Mouse (Mus musculus): ENCODE measurements around the gene Tusc2. TPM values are rescaled to one million over a fixed set of nuclear protein-coding genes. Genes with fewer than 3 reads are reported as not detected.

Tusc2 gene
- polyA plus RNA-seq, 1 experiment from 2014 or later, result 114 TPM

DNA sequence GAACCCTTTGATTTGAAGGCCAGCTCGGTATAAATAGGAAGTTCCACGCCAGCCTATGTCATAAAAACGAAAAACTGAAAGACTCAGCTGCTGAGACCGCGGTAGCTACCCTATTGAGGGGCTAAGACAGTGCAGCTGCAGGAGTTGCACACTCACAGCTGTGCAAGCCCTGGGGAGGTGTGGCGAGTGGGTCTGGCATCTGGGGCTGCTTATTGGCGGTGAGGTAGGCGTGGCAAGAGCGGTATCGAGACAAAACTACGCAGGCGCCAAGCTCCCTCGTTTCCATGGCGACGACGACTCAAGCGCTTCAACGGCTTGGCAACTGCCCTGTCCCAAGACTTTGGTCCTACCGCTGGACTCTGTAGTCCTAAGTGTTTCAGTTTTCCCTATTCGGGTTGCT lies 16.0 kb upstream of the Tusc2 start, which contains the start of gene Zmynd10:
Zmynd10 (plus strand) TSS at position 273 of the 400 bp plus-strand sequence.
- Histone ChIP-seq H3K9ac (peak within 1 kb of the TSS; percentile 53; the same call in 1 of the 2 replicates), H3K27ac (replicated peaks) (peak within 1 kb of the TSS; percentile 69)
- 1% methylated on average over 20 of the region's 20 CpGs for WGBS

DNA sequence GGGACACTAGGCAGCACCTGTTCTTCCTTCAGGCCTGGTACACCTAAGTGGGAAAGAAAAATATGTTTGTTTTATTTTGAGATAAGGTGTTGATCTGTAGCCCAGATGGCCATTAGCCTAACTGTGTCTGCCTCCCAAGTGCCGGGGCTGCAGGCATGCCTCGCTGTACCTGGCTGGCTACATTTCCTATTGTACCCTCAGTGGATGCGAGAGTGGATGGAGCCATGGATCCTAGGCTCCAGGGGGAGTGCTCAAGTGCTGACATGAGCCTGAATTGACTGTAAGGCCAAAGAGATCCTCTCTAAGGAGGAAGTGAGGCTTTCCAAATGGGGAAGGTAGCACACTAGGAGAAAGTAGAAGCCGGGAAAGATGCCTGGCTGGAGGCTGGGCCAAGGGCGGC lies 15.1 kb upstream of the Tusc2 start:
- ATAC-seq (ENCODE audit: low read depth), result no peak
- no peak overlapping the region for H3K27ac ChIP-seq (replicated peaks)
- peaks cover 55% of the 10 kb centered on the region for H3K4me1 ChIP-seq (replicated peaks)
- no peak overlapping the region for H3K9ac ChIP-seq
- H3K4me3 ChIP-seq, result no peak overlapping the region
- peaks cover 20% of the 10 kb centered on the region for H3K36me3 ChIP-seq
- H3K9me3 ChIP-seq, result no peaks in the 10 kb centered on the region
- H3K27me3 ChIP-seq, result peaks cover 54% of the 10 kb centered on the region
- WGBS, result 77% methylated on average over 5 of the region's 5 CpGs
- H3K4me2 ChIP-seq, result no peak overlapping the region

More for the DNA sequence above, 16.0 kb upstream of the Tusc2 start, which contains the start of gene Zmynd10:
- Histone ChIP-seq H3K4me3 (peak within 1 kb of the TSS; percentile 19), H3K4me1 (replicated peaks) (peaks cover 57% of the 10 kb centered on the region), H3K36me3 (peaks cover 20% of the 10 kb centered on the region), H3K9me3 (no peaks in the 10 kb centered on the region), H3K27me3 (peaks cover 44% of the 10 kb centered on the region), H3K4me2 (peak within 1 kb of the TSS; percentile 52)
- ATAC-seq (ENCODE audit: low read depth), result peak; percentile 56; the same call in 1 of the 2 replicates

- Histone ChIP-seq H3K27me3 (peaks cover 56% of the 10 kb centered on the region), H3K4me1 (replicated peaks) (peaks cover 58% of the 10 kb centered on the region), H3K4me2 (no peak overlapping the region), H3K9me3 (no peaks in the 10 kb centered on the region), H3K4me3 (no peak overlapping the region), H3K27ac (replicated peaks) (no peak overlapping the region), H3K9ac (no peak overlapping the region), H3K36me3 (peaks cover 15% of the 10 kb centered on the region)
- ATAC-seq (ENCODE audit: low read depth), result no peak
- WGBS, result 89% methylated on average over 10 of the region's 10 CpGs
Measured at GRCm38 (mm10) chr9:107548820-107549219, 14.2 kb upstream of the Tusc2 start.

- Histone ChIP-seq H3K36me3 (peaks cover 9% of the 10 kb centered on the region), H3K27ac (replicated peaks) (no peak overlapping the region), H3K4me3 (no peak overlapping the region), H3K9ac (no peak overlapping the region), H3K9me3 (no peaks in the 10 kb centered on the region), H3K4me1 (replicated peaks) (peaks cover 59% of the 10 kb centered on the region), H3K4me2 (no peak overlapping the region), H3K27me3 (peaks cover 56% of the 10 kb centered on the region)
- 84% methylated on average over 20 of the region's 20 CpGs for WGBS
- ATAC-seq (ENCODE audit: low read depth), result no peak
Measured at GRCm38 (mm10) chr9:107549297-107550074, 13.6 kb upstream of the Tusc2 start.

- Histone ChIP-seq H3K4me3 (peak overlapping the region; percentile 36), H3K27ac (replicated peaks) (no peak overlapping the region), H3K4me2 (peak overlapping the region; percentile 97), H3K36me3 (no peaks in the 10 kb centered on the region), H3K4me1 (replicated peaks) (peaks cover 61% of the 10 kb centered on the region), H3K9ac (no peak overlapping the region), H3K9me3 (no peaks in the 10 kb centered on the region), H3K27me3 (peaks cover 56% of the 10 kb centered on the region)
- no peak for ATAC-seq (ENCODE audit: low read depth)
- WGBS, result 26% methylated on average over 23 of the region's 23 CpGs
Measured at GRCm38 (mm10) chr9:107550491-107551116, 12.5 kb upstream of the Tusc2 start.

GRCm38 (mm10) chr9:107551117-107551889 lies 11.8 kb upstream of the Tusc2 start, which contains the start of gene Rassf1:
TSS of gene Rassf1 (plus strand) at chr9:107551555.
- H3K36me3 ChIP-seq, result no peaks in the 10 kb centered on the region
- peak within 1 kb of the TSS; percentile 68 for H3K9ac ChIP-seq
- peak within 1 kb of the TSS; percentile 97 for H3K4me2 ChIP-seq
- ATAC-seq (ENCODE audit: low read depth), result no peak
- 1% methylated on average over 63 of the region's 63 CpGs for WGBS
- H3K27ac ChIP-seq (replicated peaks), result 0 out of 2 replicates have a peak within 1 kb of the TSS, but pooled peaks have one; percentile 28
- peaks cover 61% of the 10 kb centered on the region for H3K4me1 ChIP-seq (replicated peaks)
- no peaks in the 10 kb centered on the region for H3K9me3 ChIP-seq
- H3K27me3 ChIP-seq, result peaks cover 56% of the 10 kb centered on the region
- peak within 1 kb of the TSS; percentile 36 for H3K4me3 ChIP-seq

DNA sequence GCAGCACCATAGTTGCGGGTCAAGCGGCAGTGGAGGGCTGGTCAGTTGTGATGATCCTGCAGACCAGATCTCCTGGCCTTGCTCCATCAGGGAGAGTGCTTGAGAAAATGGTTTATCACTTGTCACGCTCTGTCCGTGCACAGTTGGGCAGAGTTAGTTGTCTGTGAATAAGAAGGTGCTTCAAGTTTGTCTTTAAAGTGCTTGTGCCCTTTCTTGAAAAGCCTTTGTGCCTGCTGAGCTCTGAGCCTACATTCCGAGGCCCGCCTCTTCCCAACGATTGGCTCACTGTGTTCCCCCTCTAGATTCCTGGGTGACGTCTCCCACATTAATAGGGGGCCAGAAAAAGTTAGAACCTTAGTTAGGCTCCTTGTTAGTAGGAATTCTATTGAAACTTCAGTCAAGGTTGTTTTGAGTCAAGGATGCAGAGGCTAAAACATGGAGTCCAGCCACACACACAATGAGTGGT lies 11.1 kb upstream of the Tusc2 start:
- H3K27me3 ChIP-seq, result peaks cover 56% of the 10 kb centered on the region
- peak overlapping the region; percentile 97 for H3K4me2 ChIP-seq
- WGBS, result 8% methylated on average over 8 of the region's 8 CpGs
- H3K36me3 ChIP-seq, result peaks cover under 1% of the 10 kb centered on the region; the same call in 1 of the 2 replicates
- no peaks in the 10 kb centered on the region for H3K9me3 ChIP-seq
- H3K27ac ChIP-seq (replicated peaks), result 0 out of 2 replicates have a peak overlapping the region, but pooled peaks have one; percentile 28
- no peak for ATAC-seq (ENCODE audit: low read depth)
- peak overlapping the region; percentile 36 for H3K4me3 ChIP-seq
- H3K9ac ChIP-seq, result peak overlapping the region; percentile 68
- peaks cover 61% of the 10 kb centered on the region for H3K4me1 ChIP-seq (replicated peaks)

- peak overlapping the region; percentile 97 for H3K4me2 ChIP-seq
Measured at GRCm38 (mm10) chr9:107552690-107553393, 10.2 kb upstream of the Tusc2 start.

GRCm38 (mm10) chr9:107553541-107554318 lies 9.3 kb upstream of the Tusc2 start:
- peak; percentile 80 for ATAC-seq (ENCODE audit: low read depth)
- peak overlapping the region; percentile 81 for H3K9ac ChIP-seq
- 4% methylated on average over 37 of the region's 37 CpGs for WGBS
- peak overlapping the region; percentile 84 for H3K27ac ChIP-seq (replicated peaks)
- peaks cover 18% of the 10 kb centered on the region for H3K36me3 ChIP-seq
- no peaks in the 10 kb centered on the region for H3K9me3 ChIP-seq
- peaks cover 54% of the 10 kb centered on the region for H3K4me1 ChIP-seq (replicated peaks)
- H3K27me3 ChIP-seq, result peaks cover 45% of the 10 kb centered on the region
- H3K4me3 ChIP-seq, result peak overlapping the region; percentile 80
- H3K4me2 ChIP-seq, result peak overlapping the region; percentile 97

More at GRCm38 (mm10) chr9:107552690-107553393, 10.2 kb upstream of the Tusc2 start:
- no peaks in the 10 kb centered on the region for H3K9me3 ChIP-seq
- no peak overlapping the region for H3K27ac ChIP-seq (replicated peaks)
- H3K4me3 ChIP-seq, result peak overlapping the region; percentile 80
- peaks cover 54% of the 10 kb centered on the region for H3K4me1 ChIP-seq (replicated peaks)
- WGBS, result 75% methylated on average over 5 of the region's 5 CpGs
- no peak for ATAC-seq (ENCODE audit: low read depth)
- peak overlapping the region; percentile 81; the same call in 1 of the 2 replicates for H3K9ac ChIP-seq
- H3K36me3 ChIP-seq, result peaks cover 9% of the 10 kb centered on the region
- H3K27me3 ChIP-seq, result peaks cover 53% of the 10 kb centered on the region

DNA sequence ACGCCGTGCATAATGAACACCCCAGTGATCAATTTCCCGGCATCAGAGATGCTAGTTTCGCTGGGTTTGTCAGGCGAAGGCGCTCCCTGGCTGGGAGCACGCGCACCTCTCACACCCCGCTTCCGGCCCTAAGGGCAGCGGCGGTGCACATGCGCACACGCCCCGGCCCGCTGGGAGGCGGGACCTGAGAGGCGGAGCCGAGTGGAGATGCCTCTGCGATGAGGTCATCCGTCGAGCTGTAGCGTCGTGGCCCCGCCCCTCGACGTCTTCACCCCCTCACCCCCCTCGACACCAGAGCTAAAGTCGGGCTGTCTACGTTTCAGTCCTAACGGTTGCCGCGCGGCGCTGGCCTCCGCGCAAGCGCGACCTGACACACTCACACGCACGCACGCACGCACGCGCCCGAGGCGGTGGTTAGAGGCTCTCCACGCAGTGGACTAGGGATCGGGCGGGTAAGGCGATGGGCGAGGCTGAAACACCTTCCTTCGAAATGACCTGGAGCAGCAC lies 8.7 kb upstream of the Tusc2 start:
- ATAC-seq (ENCODE audit: low read depth), result peak; percentile 95
- H3K4me3 ChIP-seq, result peak overlapping the region; percentile 80
- H3K4me2 ChIP-seq, result peak overlapping the region; percentile 97
- H3K27me3 ChIP-seq, result peaks cover 38% of the 10 kb centered on the region
- peaks cover 25% of the 10 kb centered on the region for H3K36me3 ChIP-seq
- peaks cover 54% of the 10 kb centered on the region for H3K4me1 ChIP-seq (replicated peaks)
- WGBS, result under 1% methylated on average over 53 of the region's 53 CpGs
- peak overlapping the region; percentile 85 for H3K9ac ChIP-seq
- H3K9me3 ChIP-seq, result no peaks in the 10 kb centered on the region
- peak overlapping the region; percentile 93 for H3K27ac ChIP-seq (replicated peaks)

All from neural tube, embryonic 13.5 days (tissue).